Mouse (Mus musculus) stomach, adult 2 months (tissue): Measurements from ENCODE around the gene Bmp5. TPM values are rescaled to one million over a fixed set of nuclear protein-coding genes. Genes with fewer than 3 reads are reported as not detected.

Experiments used
- polyA plus RNA-seq: library from polyadenylated mRNA; depleted of rRNA; stranded (reverse); fragments of >200 nt; gene quantifications from 2 replicates; pipeline ENCODE4 v1.2.3, GENCODE M21; 2012; rRNA removed

Bmp5 gene
- 0.55 and 0.85 TPM in 2 replicates for polyA plus RNA-seq

DNA sequence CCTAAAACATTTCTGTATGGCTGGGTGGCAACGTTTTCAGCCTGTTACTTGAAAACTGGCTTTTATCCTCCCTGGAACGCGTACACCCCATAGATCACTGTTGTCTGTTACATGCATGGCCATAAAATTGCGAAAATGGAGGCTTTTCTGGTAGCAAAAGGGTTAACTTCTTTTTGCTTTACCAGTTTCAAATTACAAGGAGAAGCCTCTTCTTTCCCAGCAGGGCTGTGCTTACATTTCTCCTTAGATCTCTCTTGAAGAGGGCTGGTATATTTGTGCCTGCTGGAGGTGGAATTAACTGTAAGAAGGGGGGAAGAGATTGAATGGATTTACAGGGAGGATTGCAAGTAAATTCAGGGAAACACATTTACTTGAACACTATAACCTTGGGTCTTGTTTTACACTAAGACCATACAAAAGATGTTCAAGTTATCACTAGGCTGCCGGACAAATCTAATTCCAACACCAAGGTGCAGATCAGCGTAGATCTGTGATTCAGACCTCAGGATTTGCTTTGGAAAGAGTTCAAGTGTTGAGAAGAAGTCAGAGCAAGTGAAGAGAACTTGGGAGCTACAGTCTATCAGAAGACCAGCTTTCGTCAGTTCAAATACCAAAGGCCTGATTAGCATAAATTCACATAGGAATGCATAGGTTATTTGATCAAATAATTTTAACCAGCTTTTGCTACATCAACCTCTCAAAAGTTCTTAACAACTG lies at the start of gene Bmp5:
Bmp5 (plus strand) TSS at position 236 of the 717 bp plus-strand sequence.

Other genes with a start within 250 kb of the Bmp5 start
- gene Tmod3, start 215.7 kb upstream of the Bmp5 start, polyA plus RNA-seq: 3.3 and 6.2 TPM in 2 replicates
- gene Tmod2, start 164.0 kb upstream of the Bmp5 start, polyA plus RNA-seq: 0.09 and 0.34 TPM in 2 replicates
- 8.5 and 23.5 TPM in 2 replicates for gene Lysmd2, start 149.6 kb upstream of the Bmp5 start, polyA plus RNA-seq
- 11.6 and 13.4 TPM in 2 replicates for gene Scg3, start 91.3 kb upstream of the Bmp5 start, polyA plus RNA-seq
- 0.88 and 1.9 TPM in 2 replicates for gene Hmgcll1, start 239.5 kb downstream of the Bmp5 start, polyA plus RNA-seq